Mouse (Mus musculus): Measurements from ENCODE around the gene Slc35f6. TPM values are rescaled to one million over a fixed set of nuclear protein-coding genes. Genes with fewer than 3 reads are reported as not detected.

The Slc35f6 gene
- polyA plus RNA-seq, 1 experiment from 2014 or later: 30.7 TPM

DNA sequence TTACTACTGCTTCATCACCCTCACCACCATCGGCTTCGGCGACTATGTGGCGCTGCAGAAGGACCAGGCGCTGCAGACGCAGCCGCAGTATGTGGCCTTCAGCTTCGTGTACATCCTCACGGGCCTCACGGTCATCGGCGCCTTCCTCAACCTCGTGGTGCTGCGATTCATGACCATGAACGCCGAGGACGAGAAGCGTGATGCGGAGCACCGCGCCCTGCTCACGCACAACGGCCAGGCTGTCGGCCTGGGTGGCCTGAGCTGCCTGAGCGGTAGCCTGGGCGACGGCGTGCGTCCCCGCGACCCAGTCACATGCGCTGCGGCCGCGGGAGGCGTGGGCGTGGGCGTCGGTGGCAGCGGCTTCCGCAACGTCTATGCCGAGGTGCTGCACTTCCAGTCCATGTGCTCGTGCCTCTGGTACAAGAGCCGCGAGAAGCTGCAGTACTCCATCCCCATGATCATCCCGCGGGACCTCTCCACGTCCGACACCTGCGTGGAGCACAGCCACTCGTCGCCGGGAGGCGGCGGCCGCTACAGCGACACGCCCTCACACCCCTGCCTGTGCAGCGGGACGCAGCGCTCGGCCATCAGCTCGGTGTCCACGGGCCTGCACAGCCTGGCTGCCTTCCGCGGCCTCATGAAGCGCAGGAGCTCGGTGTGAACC lies 25.4 kb upstream of the Slc35f6 start:
- Histone ChIP-seq H3K9me3 (no peaks in the 10 kb centered on the region), H3K36me3 (no peaks in the 10 kb centered on the region), H3K4me1 (replicated peaks) (peaks cover 24% of the 10 kb centered on the region), H3K27me3 (peaks cover 59% of the 10 kb centered on the region), H3K9ac (peak overlapping the region; percentile 61), H3K4me3 (peak overlapping the region; percentile 41), H3K27ac (no peak overlapping the region), H3K4me2 (peak overlapping the region; percentile 66)
- peak; percentile 30 for ATAC-seq (ENCODE audit: low FRiP score)
- 1% methylated on average over 69 of the region's 69 CpGs for WGBS

DNA sequence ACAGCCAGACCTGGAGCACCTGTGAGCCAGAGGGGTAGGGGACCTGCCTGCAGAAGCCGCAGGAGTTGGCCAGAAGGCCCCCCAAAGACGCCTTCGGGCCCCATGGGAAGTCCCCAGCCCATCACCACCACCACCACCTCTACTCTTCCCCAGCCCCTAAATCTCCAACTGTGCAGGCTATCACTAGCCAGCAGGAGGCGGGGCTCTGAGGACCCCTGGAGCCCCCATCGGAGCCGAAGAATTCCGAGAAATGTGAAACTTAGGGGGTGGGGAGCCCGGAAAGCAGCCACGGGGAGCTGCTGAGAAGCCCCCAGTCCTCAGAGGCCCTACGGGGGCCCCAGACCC lies 24.9 kb upstream of the Slc35f6 start:
- peak overlapping the region; percentile 61 for H3K9ac ChIP-seq
- H3K4me2 ChIP-seq: peak overlapping the region; percentile 66
- H3K4me1 ChIP-seq (replicated peaks): peaks cover 19% of the 10 kb centered on the region
- WGBS: 4% methylated on average over 10 of the region's 10 CpGs
- H3K9me3 ChIP-seq: no peaks in the 10 kb centered on the region
- no peaks in the 10 kb centered on the region for H3K36me3 ChIP-seq
- peak overlapping the region; percentile 41 for H3K4me3 ChIP-seq
- H3K27me3 ChIP-seq: peaks cover 58% of the 10 kb centered on the region
- H3K27ac ChIP-seq: no peak overlapping the region
- 0 out of 2 replicates have a peak, but pooled peaks have one; percentile 4 for ATAC-seq (ENCODE audit: low FRiP score)

DNA sequence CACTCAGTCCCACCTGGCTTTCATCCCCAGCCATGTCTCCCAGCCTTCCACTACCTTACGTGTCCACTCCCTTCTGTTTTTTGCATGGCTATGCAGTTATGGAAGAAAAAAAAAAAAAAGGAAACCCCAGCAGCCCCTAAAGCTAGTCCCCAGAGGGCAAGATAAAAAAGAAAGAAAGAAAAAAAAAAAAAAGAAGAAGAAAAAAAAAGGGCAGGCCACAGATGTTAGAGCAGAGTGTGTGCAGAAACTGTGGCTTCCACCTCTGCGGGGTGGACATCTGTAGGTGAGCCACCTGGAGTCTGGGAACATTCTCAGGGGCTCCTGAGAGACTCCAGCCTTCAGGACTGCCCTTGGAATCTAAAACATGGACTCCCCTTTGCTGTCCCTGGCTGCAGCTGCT lies 24.4 kb upstream of the Slc35f6 start:
- Histone ChIP-seq H3K4me2 (no peak overlapping the region; the same call in 1 of the 2 replicates), H3K27me3 (peaks cover 56% of the 10 kb centered on the region), H3K4me1 (replicated peaks) (peaks cover 14% of the 10 kb centered on the region), H3K4me3 (no peak overlapping the region), H3K9me3 (no peaks in the 10 kb centered on the region), H3K9ac (no peak overlapping the region), H3K36me3 (no peaks in the 10 kb centered on the region), H3K27ac (no peak overlapping the region)
- ATAC-seq (ENCODE audit: low FRiP score): no peak
- WGBS: 59% methylated on average over 2 of the region's 2 CpGs

DNA sequence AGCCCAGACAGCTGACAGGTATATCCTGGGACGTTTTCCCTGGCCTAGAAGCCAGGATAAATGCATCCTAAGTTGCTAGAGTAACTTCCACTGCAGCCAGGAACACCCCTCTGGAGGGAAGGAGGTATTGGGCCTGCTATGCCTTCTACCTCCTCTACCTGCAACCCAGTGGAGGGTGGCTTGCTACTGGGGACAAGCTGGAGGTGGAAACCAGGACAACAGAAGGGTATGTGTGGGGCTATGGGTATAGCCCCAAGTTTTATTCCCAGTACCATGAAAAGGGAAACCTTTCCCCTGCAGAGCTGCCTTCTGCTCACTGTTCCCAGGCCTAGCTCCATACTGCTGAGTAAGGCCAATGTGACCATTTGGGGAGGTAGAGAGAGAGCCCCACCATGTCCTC lies 23.4 kb upstream of the Slc35f6 start:
- Histone ChIP-seq H3K27me3 (peaks cover 58% of the 10 kb centered on the region), H3K36me3 (no peaks in the 10 kb centered on the region), H3K4me1 (replicated peaks) (peaks cover 14% of the 10 kb centered on the region), H3K27ac (no peak overlapping the region), H3K9ac (no peak overlapping the region), H3K4me2 (no peak overlapping the region), H3K9me3 (no peaks in the 10 kb centered on the region), H3K4me3 (no peak overlapping the region)
- ATAC-seq (ENCODE audit: low FRiP score): no peak
- WGBS: 33% methylated on average over 1 of the region's 1 CpGs

DNA sequence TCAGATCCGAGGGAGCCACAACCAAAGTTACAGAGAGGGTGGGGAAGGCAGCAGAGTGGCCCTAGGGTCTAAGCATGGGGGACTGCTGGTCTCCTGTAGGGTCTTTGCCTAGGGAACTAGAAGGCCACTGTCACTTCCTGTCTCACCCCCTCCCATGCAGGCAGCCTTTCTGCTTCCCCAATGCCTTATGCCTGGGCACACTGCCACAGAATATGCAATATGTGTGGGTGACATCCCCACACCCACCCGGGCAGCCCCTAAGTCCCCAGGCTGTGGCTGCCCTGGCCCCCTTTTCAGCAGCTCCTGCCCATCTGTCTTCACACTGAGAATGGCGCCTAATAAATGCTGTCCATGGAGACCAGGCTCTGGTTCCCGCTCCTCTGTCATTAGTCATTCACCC lies 22.8 kb upstream of the Slc35f6 start:
- peaks cover 58% of the 10 kb centered on the region for H3K27me3 ChIP-seq
- no peak overlapping the region for H3K9ac ChIP-seq

DNA sequence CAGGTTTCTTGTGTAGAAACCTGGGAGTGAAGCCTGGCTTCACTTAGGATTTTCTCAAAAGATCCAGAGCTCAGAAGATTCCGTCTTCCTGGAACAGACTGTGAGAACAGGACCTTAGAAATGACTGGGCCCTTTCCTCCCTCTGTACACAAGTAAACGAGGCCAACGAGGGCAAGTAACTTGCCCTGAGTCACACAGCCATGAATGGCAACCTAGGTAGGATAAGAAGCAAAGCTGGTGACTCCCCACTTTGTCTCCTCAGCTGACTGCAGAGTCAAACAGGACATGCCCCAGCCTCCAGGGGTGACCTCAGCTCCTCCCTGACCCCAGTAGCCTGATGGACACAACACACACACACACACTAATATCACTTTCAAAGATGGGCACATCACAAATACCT lies 22.4 kb upstream of the Slc35f6 start:
- no peak for ATAC-seq (ENCODE audit: low FRiP score)
- Histone ChIP-seq H3K9me3 (no peaks in the 10 kb centered on the region), H3K4me2 (no peak overlapping the region), H3K36me3 (no peaks in the 10 kb centered on the region), H3K27me3 (peaks cover 58% of the 10 kb centered on the region), H3K9ac (no peak overlapping the region), H3K27ac (no peak overlapping the region), H3K4me3 (no peak overlapping the region), H3K4me1 (replicated peaks) (peaks cover 14% of the 10 kb centered on the region)
- 84% methylated on average over 3 of the region's 3 CpGs for WGBS

More for the DNA sequence above, 22.8 kb upstream of the Slc35f6 start:
- H3K4me1 ChIP-seq (replicated peaks): peaks cover 14% of the 10 kb centered on the region
- ATAC-seq (ENCODE audit: low FRiP score): no peak
- H3K4me3 ChIP-seq: no peak overlapping the region
- no peak overlapping the region for H3K4me2 ChIP-seq
- 46% methylated on average over 4 of the region's 4 CpGs for WGBS
- H3K27ac ChIP-seq: no peak overlapping the region
- no peaks in the 10 kb centered on the region for H3K9me3 ChIP-seq
- H3K36me3 ChIP-seq: no peaks in the 10 kb centered on the region

DNA sequence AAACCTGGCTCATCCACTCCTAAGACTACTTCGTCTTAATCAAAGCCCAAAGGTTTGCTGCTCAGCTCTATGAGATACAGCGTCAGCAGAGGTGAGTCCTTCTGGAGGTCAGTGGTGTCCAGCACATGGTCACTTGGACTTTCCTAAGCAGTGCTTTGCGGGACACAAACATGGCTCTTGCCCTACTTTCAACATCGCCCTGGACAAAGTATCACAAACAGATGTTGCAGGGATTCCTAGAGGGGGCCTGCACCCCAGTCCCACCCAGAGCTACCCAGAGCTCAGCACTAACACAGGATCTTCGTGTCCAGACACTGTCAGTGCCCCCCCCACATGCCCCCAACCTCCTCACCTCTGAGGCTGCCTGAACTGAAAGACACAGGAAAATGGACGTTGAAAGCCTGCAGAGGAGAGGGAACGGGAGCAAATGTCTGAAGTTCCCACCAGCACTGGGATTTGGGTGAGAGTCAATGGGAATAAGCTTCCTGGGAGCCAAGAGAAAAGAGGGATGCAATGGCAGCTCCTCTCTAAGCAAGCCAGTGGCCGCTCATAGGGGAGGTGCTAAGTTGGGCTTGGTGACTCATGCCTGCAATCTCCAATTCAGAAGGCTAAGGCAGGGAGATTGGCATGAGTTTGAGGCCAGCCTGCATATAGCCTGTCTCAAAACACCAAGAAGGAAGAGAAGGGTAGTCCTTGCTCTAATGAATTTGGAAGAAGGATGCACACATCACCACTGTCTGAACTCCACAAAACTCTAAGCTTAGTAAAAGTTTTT lies 21.2 kb upstream of the Slc35f6 start:
- Histone ChIP-seq H3K9me3 (no peaks in the 10 kb centered on the region), H3K4me3 (no peak overlapping the region), H3K4me2 (no peak overlapping the region), H3K36me3 (no peaks in the 10 kb centered on the region), H3K4me1 (replicated peaks) (peaks cover 14% of the 10 kb centered on the region), H3K27me3 (peaks cover 51% of the 10 kb centered on the region), H3K27ac (no peak overlapping the region), H3K9ac (no peak overlapping the region)
- 82% methylated on average over 8 of the region's 8 CpGs for WGBS
- no peak for ATAC-seq (ENCODE audit: low FRiP score)

DNA sequence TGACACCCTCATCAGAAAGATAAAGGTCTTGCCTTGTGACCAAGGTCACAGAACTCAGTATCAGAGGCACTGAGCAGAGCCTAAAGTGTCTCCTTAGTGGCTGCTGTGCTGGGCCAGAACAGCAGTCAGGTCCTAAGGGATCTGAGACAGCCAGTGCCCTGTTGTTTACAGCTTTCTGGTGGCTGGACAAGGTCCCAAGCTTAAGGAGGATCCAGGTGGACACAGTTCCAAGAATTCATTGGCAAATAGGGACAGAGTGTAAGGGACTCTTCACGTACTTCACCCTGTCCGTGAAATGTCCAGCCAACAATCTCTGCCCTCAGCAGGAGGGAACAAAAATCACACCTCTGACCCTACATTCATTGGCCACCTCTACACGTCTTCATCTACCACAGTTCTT lies 19.2 kb upstream of the Slc35f6 start:
- no peak for ATAC-seq (ENCODE audit: low FRiP score)
- Histone ChIP-seq H3K36me3 (no peaks in the 10 kb centered on the region), H3K9me3 (no peaks in the 10 kb centered on the region), H3K27me3 (peaks cover 31% of the 10 kb centered on the region), H3K4me1 (replicated peaks) (no peaks in the 10 kb centered on the region), H3K4me3 (no peak overlapping the region), H3K9ac (no peak overlapping the region), H3K4me2 (no peak overlapping the region), H3K27ac (no peak overlapping the region)
- WGBS: 76% methylated on average over 3 of the region's 3 CpGs

DNA sequence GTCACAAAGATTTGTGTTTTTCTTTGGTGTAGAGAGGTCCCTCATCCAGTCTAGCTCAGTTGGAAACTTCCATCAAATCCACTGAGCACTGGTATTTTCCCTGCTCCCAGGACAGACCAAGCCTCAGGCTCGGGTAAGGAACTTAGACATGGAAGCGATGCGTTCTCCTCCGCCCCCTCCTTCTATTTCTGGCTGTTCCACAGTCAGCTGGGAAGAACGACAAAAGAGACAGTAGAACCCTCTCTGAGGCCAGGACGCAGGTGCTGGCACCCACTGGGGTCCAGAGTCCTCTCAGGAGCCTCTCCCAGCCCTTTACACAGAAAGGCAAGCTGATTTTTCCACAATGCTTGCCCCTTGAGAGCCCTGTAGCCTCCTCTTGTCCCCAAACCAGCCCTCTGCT lies 17.3 kb upstream of the Slc35f6 start:
- Histone ChIP-seq H3K9ac (no peak overlapping the region), H3K27me3 (0 out of 2 replicates have a peak, but pooled peaks cover 14% of the 10 kb centered on the region), H3K9me3 (no peaks in the 10 kb centered on the region), H3K27ac (no peak overlapping the region), H3K4me3 (no peak overlapping the region), H3K36me3 (no peaks in the 10 kb centered on the region), H3K4me1 (replicated peaks) (no peaks in the 10 kb centered on the region), H3K4me2 (no peak overlapping the region)
- ATAC-seq (ENCODE audit: low FRiP score): no peak
- 79% methylated on average over 6 of the region's 6 CpGs for WGBS

DNA sequence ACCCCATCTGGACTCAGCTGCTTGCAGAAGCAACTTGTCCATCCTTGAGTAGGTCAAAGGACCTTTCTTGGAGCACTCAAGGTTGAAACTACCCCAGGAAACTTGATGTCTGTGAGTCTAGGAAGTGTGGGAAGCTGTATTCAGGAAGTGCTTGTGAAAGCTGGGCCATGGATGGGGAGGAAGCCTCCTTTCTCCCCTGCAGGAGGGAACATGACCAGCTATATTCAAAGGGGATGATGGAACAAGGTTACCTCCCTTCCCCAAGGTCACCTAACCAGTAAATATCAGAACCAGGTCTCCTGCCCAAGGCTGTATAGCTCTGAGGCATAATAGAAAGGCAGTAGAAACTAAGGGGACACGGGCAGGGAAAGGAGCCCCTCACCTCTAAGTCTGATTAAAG lies 15.6 kb upstream of the Slc35f6 start:
- H3K27ac ChIP-seq: no peak overlapping the region
- 81% methylated on average over 1 of the region's 1 CpGs for WGBS

DNA sequence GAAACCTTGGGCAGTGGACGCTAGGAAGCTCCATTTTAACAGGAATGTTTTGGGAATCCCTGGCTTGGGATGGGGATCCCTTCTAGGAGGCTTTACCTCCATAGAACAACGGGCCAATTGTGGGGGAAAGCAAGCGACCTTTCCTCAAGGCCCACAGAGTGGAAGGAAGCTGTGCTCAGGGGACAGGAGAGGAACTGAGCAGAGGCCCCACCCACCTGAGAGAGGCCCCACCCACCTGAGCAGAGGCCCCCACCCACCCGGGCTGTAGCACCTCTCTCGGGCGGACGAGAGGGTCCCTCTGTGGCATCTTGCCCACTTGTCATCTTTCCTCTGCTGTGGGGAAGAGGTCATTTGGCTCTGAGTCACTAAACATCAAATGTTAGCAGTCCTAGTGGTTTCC lies 10.7 kb upstream of the Slc35f6 start:
- no peaks in the 10 kb centered on the region for H3K27me3 ChIP-seq
- H3K9ac ChIP-seq: no peak overlapping the region
- ATAC-seq (ENCODE audit: low FRiP score): no peak
- H3K4me3 ChIP-seq: no peak overlapping the region
- H3K27ac ChIP-seq: no peak overlapping the region
- no peaks in the 10 kb centered on the region for H3K9me3 ChIP-seq
- no peaks in the 10 kb centered on the region for H3K36me3 ChIP-seq
- WGBS: 50% methylated on average over 7 of the region's 7 CpGs
- no peaks in the 10 kb centered on the region for H3K4me1 ChIP-seq (replicated peaks)
- no peak overlapping the region for H3K4me2 ChIP-seq

More for the DNA sequence above, 15.6 kb upstream of the Slc35f6 start:
- no peak overlapping the region for H3K9ac ChIP-seq
- H3K4me2 ChIP-seq: no peak overlapping the region
- no peak for ATAC-seq (ENCODE audit: low FRiP score)
- H3K27me3 ChIP-seq: 0 out of 2 replicates have a peak, but pooled peaks cover 14% of the 10 kb centered on the region
- H3K36me3 ChIP-seq: no peaks in the 10 kb centered on the region
- no peaks in the 10 kb centered on the region for H3K4me1 ChIP-seq (replicated peaks)
- no peaks in the 10 kb centered on the region for H3K9me3 ChIP-seq
- H3K4me3 ChIP-seq: no peak overlapping the region

DNA sequence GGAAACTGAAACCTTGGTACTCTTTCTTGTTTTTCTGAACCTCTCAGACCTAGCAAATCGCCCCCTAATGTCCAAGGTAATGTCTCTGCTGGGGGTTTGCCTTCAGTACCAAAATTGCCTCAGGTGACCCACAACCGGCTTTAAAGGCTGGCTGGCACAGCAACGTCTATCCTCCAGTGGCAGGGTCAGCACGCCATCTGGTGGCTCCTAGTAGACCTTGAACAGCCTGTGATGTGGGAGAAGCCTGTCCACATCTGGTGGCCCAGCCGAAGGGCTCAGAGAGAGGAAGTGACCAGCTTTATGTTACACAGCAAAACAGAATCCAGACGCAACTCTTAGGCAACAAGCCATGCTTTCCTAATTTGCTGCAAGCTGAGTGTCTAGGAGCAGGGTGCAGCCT lies 9.7 kb upstream of the Slc35f6 start:
- WGBS: 8% methylated on average over 6 of the region's 6 CpGs
- peak; percentile 54; the same call in 1 of the 2 replicates for ATAC-seq (ENCODE audit: low FRiP score)
- Histone ChIP-seq H3K4me3 (no peak overlapping the region), H3K4me1 (replicated peaks) (no peaks in the 10 kb centered on the region), H3K27ac (no peak overlapping the region), H3K4me2 (no peak overlapping the region), H3K9me3 (no peaks in the 10 kb centered on the region), H3K27me3 (no peaks in the 10 kb centered on the region), H3K9ac (no peak overlapping the region), H3K36me3 (no peaks in the 10 kb centered on the region)

Data from hindbrain, embryonic 13.5 days (tissue).